Mouse (Mus musculus): Measurements from ENCODE around the gene Mrps12. TPM values are rescaled to one million over a fixed set of nuclear protein-coding genes. Genes with fewer than 3 reads are reported as not detected.

The Mrps12 gene
- polyA plus RNA-seq, 1 experiment from 2014 or later = 144 TPM

GRCm38 (mm10) chr7:28749935-28750334, 8.3 kb upstream of the Mrps12 start:
- Histone ChIP-seq H3K4me1 (no peaks in the 10 kb centered on the region), H3K27ac (no peak overlapping the region), H3K4me3 (replicated peaks) (no peak overlapping the region), H3K36me3 (peaks cover 55% of the 10 kb centered on the region), H3K9me3 (replicated peaks) (no peaks in the 10 kb centered on the region), H3K4me2 (no peak overlapping the region), H3K27me3 (no peaks in the 10 kb centered on the region), H3K9ac (no peak overlapping the region)
- no peak for ATAC-seq (replicated peaks; ENCODE audit: low FRiP score)
- 92% methylated on average over 7 of the region's 7 CpGs for WGBS

DNA sequence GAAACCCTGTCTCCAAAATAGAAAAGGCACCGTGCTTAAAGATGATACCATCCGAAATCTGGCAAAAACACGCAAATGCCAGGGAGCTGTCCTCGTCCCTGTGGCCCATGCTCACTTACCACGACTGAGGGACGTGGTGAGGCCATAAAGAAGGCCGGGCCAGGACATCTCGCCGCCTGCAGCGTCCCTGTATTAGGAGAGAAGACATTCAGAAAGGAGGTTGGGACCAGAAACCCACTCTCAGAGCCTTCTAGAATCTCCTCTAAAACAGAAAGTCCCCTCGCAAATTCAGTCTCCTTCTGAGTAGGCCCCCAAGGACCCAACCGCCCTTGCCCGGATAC, 282 bp downstream of the Mrps12 start:
- peaks cover 60% of the 10 kb centered on the region for H3K36me3 ChIP-seq
- H3K4me1 ChIP-seq = peaks cover 14% of the 10 kb centered on the region
- H3K9me3 ChIP-seq (replicated peaks) = no peaks in the 10 kb centered on the region
- H3K27me3 ChIP-seq = no peaks in the 10 kb centered on the region
- H3K4me3 ChIP-seq (replicated peaks) = peak overlapping the region; percentile 88
- peak overlapping the region; percentile 84 for H3K27ac ChIP-seq
- WGBS = under 1% methylated on average over 13 of the region's 13 CpGs
- H3K4me2 ChIP-seq = peak overlapping the region; percentile 85
- ATAC-seq (replicated peaks; ENCODE audit: low FRiP score) = peak; percentile 20
- peak overlapping the region; percentile 88 for H3K9ac ChIP-seq

- Histone ChIP-seq H3K4me1 (peaks cover 14% of the 10 kb centered on the region), H3K36me3 (peaks cover 59% of the 10 kb centered on the region), H3K27ac (peak overlapping the region; percentile 84), H3K4me3 (replicated peaks) (peak overlapping the region; percentile 88), H3K9ac (peak overlapping the region; percentile 88), H3K4me2 (peak overlapping the region; percentile 85), H3K9me3 (replicated peaks) (no peaks in the 10 kb centered on the region), H3K27me3 (no peaks in the 10 kb centered on the region)
- no peak for ATAC-seq (replicated peaks; ENCODE audit: low FRiP score)
- 33% methylated on average over 9 of the region's 9 CpGs for WGBS
These were observed 671 bp downstream of the Mrps12 start for GRCm38 (mm10) chr7:28740949-28741348.

- Histone ChIP-seq H3K9me3 (replicated peaks) (no peaks in the 10 kb centered on the region), H3K4me1 (peaks cover 14% of the 10 kb centered on the region), H3K27ac (no peak overlapping the region), H3K4me2 (no peak overlapping the region), H3K27me3 (no peaks in the 10 kb centered on the region), H3K36me3 (peaks cover 48% of the 10 kb centered on the region), H3K4me3 (replicated peaks) (no peak overlapping the region), H3K9ac (no peak overlapping the region)
- ATAC-seq (replicated peaks; ENCODE audit: low FRiP score) = no peak
- 94% methylated on average over 21 of the region's 21 CpGs for WGBS
These were observed 1.8 kb downstream of the Mrps12 start for GRCm38 (mm10) chr7:28739829-28740228.

DNA sequence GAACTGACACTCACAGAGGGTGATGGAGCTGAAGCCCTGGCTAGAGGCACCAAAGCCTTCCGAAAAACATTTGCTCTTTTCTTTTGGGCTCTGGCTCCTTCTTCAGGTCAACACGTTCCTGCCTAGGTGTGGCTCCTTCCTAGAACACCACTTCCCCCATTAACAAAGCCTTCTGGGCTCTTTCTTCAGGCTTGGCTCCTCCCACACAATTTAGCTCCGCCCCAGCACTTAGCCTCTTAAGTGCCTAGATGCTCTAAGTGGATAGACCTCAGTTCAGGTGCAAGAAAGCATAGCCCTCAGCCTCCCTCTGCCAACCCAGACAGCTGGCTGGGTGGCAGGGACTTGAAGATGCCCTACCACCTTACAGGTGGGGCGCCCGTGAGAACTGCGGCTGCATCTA, 5.9 kb downstream of the Mrps12 start:
- Histone ChIP-seq H3K36me3 (peaks cover 49% of the 10 kb centered on the region), H3K27ac (no peak overlapping the region), H3K4me2 (no peak overlapping the region), H3K4me1 (peaks cover 13% of the 10 kb centered on the region), H3K4me3 (replicated peaks) (no peak overlapping the region), H3K9me3 (replicated peaks) (no peaks in the 10 kb centered on the region; the same call in 1 of the 2 replicates), H3K27me3 (0 out of 2 replicates have a peak, but pooled peaks cover 5% of the 10 kb centered on the region), H3K9ac (no peak overlapping the region)
- ATAC-seq (replicated peaks; ENCODE audit: low FRiP score) = no peak
- 80% methylated on average over 6 of the region's 6 CpGs for WGBS

GRCm38 (mm10) chr7:28733211-28733610, 8.4 kb downstream of the Mrps12 start:
- 0 out of 2 replicates have a peak, but pooled peaks have one; percentile 6 for ATAC-seq (replicated peaks; ENCODE audit: low FRiP score)
- Histone ChIP-seq H3K4me2 (peak overlapping the region; percentile 87), H3K36me3 (peaks cover 28% of the 10 kb centered on the region), H3K4me3 (replicated peaks) (peak overlapping the region; percentile 50), H3K27me3 (0 out of 2 replicates have a peak, but pooled peaks cover 5% of the 10 kb centered on the region), H3K9me3 (replicated peaks) (no peaks in the 10 kb centered on the region; the same call in 1 of the 2 replicates), H3K27ac (peak overlapping the region; percentile 37; the same call in 1 of the 2 replicates), H3K9ac (0 out of 2 replicates have a peak overlapping the region, but pooled peaks have one; percentile 44), H3K4me1 (peaks cover 13% of the 10 kb centered on the region)
- 12% methylated on average over 11 of the region's 11 CpGs for WGBS

GRCm38 (mm10) chr7:28732341-28733142, 9.1 kb downstream of the Mrps12 start:
- H3K4me3 ChIP-seq (replicated peaks) = peak overlapping the region; percentile 50
- peak overlapping the region; percentile 44 for H3K9ac ChIP-seq
- WGBS = 3% methylated on average over 58 of the region's 58 CpGs
- H3K27me3 ChIP-seq = 0 out of 2 replicates have a peak, but pooled peaks cover 5% of the 10 kb centered on the region
- peak overlapping the region; percentile 37; the same call in 1 of the 2 replicates for H3K27ac ChIP-seq
- peaks cover 13% of the 10 kb centered on the region for H3K4me1 ChIP-seq
- ATAC-seq (replicated peaks; ENCODE audit: low FRiP score) = peak; percentile 91
- H3K36me3 ChIP-seq = peaks cover 22% of the 10 kb centered on the region
- H3K4me2 ChIP-seq = peak overlapping the region; percentile 87
- no peaks in the 10 kb centered on the region; the same call in 1 of the 2 replicates for H3K9me3 ChIP-seq (replicated peaks)

DNA sequence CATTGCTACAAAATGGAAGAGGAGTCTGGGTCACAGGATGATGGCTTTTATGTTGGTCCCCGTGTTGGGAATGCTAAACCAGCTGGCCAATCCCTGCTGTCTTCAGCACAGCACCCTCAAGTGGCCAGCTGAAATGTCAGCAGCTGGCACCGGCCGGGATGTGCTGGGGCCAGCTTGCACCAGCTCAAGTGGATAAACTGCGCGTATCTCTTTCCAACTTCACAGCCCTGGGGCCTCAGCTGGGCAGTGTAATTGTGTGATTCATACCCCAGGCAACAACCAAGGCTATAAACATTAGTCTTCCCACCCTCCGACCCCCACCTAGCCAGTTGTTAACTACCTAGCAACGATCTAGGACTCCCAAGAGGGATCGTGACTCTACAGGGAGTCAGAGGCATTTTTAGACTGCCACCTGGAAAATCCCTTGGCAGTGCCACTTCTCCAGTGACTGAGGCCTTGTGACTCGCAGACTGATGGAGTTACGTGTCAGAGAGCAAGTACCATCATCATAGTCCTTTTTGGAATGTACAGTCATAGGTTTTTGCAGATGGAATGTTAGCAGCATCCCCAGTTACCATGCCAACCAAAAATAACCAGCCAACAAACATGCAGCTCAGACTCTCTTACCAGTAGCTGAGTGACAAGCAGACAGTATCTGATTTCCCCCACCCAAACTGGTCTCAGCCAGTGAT, 13.8 kb downstream of the Mrps12 start:
- 41% methylated on average over 10 of the region's 10 CpGs for WGBS

GRCm38 (mm10) chr7:28726600-28726999, 15.0 kb downstream of the Mrps12 start:
- Histone ChIP-seq H3K9ac (no peak overlapping the region), H3K27me3 (no peaks in the 10 kb centered on the region), H3K9me3 (replicated peaks) (no peaks in the 10 kb centered on the region; the same call in 1 of the 2 replicates), H3K27ac (no peak overlapping the region), H3K4me3 (replicated peaks) (no peak overlapping the region; the same call in 1 of the 2 replicates), H3K36me3 (peaks cover 14% of the 10 kb centered on the region; the same call in 1 of the 2 replicates), H3K4me1 (peaks cover 2% of the 10 kb centered on the region; the same call in 1 of the 2 replicates), H3K4me2 (peak overlapping the region; percentile 28; the same call in 1 of the 2 replicates)
- no peak; the same call in 1 of the 2 replicates for ATAC-seq (replicated peaks; ENCODE audit: low FRiP score)
- WGBS = 9% methylated on average over 14 of the region's 14 CpGs

More for the DNA sequence above, 13.8 kb downstream of the Mrps12 start:
- Histone ChIP-seq H3K4me1 (peaks cover 9% of the 10 kb centered on the region), H3K9ac (no peak overlapping the region), H3K4me2 (no peak overlapping the region), H3K27ac (no peak overlapping the region), H3K9me3 (replicated peaks) (no peaks in the 10 kb centered on the region; the same call in 1 of the 2 replicates), H3K36me3 (peaks cover 15% of the 10 kb centered on the region; the same call in 1 of the 2 replicates), H3K4me3 (replicated peaks) (no peak overlapping the region), H3K27me3 (0 out of 2 replicates have a peak, but pooled peaks cover 5% of the 10 kb centered on the region)
- no peak for ATAC-seq (replicated peaks; ENCODE audit: low FRiP score)

GRCm38 (mm10) chr7:28724613-28725012, 17.0 kb downstream of the Mrps12 start:
- H3K27me3 ChIP-seq = no peaks in the 10 kb centered on the region
- 90% methylated on average over 2 of the region's 2 CpGs for whole genome bisulfite sequencing
- ATAC-seq (replicated peaks; ENCODE audit: low FRiP score) = no peak
- H3K4me1 ChIP-seq = peaks cover 3% of the 10 kb centered on the region
- peaks cover 8% of the 10 kb centered on the region; the same call in 1 of the 2 replicates for H3K36me3 ChIP-seq
- no peak overlapping the region for H3K4me2 ChIP-seq
- H3K9ac ChIP-seq = no peak overlapping the region
- H3K4me3 ChIP-seq (replicated peaks) = no peak overlapping the region
- no peaks in the 10 kb centered on the region for H3K9me3 ChIP-seq (replicated peaks)
- H3K27ac ChIP-seq = no peak overlapping the region

- Histone ChIP-seq H3K36me3 (peaks cover 8% of the 10 kb centered on the region; the same call in 1 of the 2 replicates), H3K4me3 (replicated peaks) (no peak overlapping the region), H3K27me3 (no peaks in the 10 kb centered on the region), H3K4me1 (peaks cover 18% of the 10 kb centered on the region), H3K27ac (no peak overlapping the region), H3K9ac (no peak overlapping the region), H3K4me2 (no peak overlapping the region), H3K9me3 (replicated peaks) (no peaks in the 10 kb centered on the region)
- 91% methylated on average over 7 of the region's 7 CpGs for WGBS
- no peak for ATAC-seq (replicated peaks; ENCODE audit: low FRiP score)
These were observed 19.5 kb downstream of the Mrps12 start for GRCm38 (mm10) chr7:28722079-28722478.
